Mouse (Mus musculus): ENCODE measurements at regions not wholly inside any gene's neighbourhood (a gene's known extent, or its start where the extent isn't known, plus 50 kb on each side); places are given as distances from the start of the nearest gene placed in this dataset.

DNA sequence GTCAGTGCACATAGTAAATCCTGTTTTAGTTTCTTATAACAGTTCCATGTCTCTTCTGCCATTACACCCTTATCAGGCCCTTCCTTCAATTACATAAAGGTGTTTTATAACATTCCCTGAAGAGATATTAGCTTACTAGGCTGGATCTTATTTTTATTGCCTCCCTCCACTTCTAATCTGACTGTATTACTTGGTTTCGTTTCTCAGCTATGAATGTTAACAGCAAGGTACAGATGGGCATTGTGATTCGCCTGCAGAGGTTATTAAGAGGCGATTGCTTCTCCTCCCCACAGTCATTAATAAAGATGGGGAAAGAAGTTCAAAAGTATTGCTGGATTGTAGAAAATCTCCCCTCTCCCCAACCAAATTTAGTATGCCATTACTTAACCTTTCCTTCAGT is 66.4 kb upstream of the Frg1 start:
- no peak for DNase-seq

DNA sequence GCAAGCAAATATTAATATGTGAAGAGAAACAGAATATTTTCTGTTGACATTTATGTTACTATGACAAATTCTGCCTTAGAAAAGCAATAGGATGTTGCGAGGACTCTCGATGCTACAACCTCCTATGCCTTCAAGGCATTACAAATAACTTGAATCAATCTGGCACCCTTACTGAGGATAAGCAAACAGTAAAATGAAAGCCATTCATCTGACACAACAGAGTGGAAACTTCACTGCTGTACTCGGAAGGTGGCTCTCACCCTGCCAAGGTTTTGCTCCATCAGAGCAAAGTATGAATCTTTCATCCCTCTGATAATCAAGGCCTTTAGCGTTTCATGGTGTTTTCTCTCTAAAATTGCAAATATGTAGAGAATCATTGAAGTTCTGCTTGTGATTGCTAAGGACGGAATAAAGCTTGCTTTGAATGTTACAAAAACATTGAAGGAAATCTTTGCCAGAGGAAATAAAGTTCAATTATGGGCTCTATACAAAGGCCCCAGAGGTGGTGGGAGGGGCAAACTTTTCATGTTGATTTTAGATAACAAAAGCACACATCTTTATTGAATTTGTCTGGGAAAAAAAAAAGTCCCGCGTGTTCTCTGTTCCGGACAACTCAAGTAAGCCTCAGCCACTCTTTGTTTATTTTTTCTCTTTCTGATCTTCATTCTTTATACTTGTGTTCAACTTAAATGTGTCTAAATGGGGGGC is 56.3 kb upstream of the Frg1 start:
- no peak for DNase-seq

DNA sequence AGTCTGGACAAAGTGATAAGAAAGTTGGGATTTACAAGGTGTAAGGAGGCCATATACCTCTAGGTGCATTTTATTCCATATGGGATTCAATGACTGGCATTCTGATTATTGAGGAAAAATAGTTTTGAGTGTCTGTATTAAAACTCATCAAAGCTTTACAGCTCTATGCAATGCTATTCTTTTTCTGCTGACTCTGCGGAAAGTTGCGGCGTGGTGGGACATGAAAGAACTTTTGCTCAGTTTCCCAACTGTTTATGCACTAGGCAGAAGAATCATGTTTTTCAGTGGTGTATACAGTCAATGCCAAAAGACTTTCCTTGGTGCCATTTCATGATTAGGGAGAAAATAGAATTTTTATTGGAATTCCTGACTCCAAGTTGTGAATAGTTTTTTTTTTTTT is 55.4 kb upstream of the Frg1 start:
- DNase-seq, result no peak
